Mouse (Mus musculus) embryonic fibroblast, embryonic 13.5 days (primary cell): ENCODE data around the gene Tmbim1.

Experiments used
- CTCF ChIP-seq: IDR thresholded peaks from 2 replicates; pipeline ENCODE4 v1.5.1; 2011; ENCODE audit warnings: mild to moderate bottlenecking, control low read depth, low read length, moderate library complexity, borderline replicate concordance; ENCODE audit not compliant: insufficient read depth
- POLR2A ChIP-seq: IDR thresholded peaks from 2 replicates; pipeline ENCODE4 v1.6.1; 2011; ENCODE audit warnings: low read depth, mild to moderate bottlenecking, control low read depth, low read length, moderate library complexity

DNA sequence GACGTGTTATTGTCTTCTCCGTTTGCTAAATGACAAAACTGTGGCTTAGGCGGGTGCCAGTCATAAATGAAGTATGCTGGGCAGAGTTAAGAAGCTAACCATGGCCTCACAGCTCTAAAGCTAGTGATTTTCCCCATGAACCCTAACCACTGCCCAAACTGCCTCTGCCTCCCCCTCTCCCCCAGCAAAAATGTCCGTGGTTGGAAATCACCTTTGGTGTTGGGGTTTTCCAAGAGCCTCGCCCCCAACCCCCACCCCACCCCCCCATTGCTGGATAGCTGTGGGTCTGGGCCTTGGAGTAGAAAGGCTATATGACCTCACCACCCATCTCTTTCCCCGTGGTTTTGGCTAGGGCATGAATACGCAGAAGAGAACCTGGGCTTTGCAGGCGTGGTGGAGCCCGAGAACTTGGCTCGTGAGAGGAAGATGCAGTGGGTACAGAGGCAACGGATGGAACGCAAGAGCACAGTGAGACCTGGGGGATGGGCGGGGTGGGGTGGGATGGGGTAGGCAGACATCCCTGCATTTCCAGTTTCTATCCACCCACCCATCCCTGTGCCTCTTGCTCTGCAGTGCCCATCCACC is 45.9 kb upstream of the Tmbim1 start:
- TF ChIP-seq POLR2A (no peak), CTCF (no peak)
